Mouse (Mus musculus) midbrain, embryonic 14.5 days (tissue): ENCODE measurements at regions not wholly inside any gene's neighbourhood (a gene's known extent, or its start where the extent isn't known, plus 50 kb on each side); places are given as distances from the start of the nearest gene placed in this dataset.

Experiments
- ATAC-seq: fragments of 200-750 bp; cut with Nextera tagmentation; 2 replicates; pipeline ENCODE4 v1.8.0; 2017; ENCODE audit warnings: moderate number of reproducible peaks, moderate library complexity; ENCODE audit not compliant: low FRiP score, low TSS enrichment
- DNase-seq: peaks from one replicate; pipeline ENCODE4 v3.0.0-alpha.2; 2015
- H3K27ac ChIP-seq: fragments of 300-500 bp; sonication (generic); replicated peaks from 2 replicates; pipeline ENCODE4 v1.5.1; 2014; ENCODE audit warnings: mild to moderate bottlenecking, low read depth, low read length, moderate library complexity
- H3K27me3 ChIP-seq: fragments of 300-500 bp; sonication (generic); 2 replicates; pipeline ENCODE4 v1.6.1; 2014; ENCODE audit warnings: low read length, control low read depth, mixed read lengths; ENCODE audit not compliant: control insufficient read depth, insufficient read depth
- H3K36me3 ChIP-seq: fragments of 300-500 bp; sonication (generic); 2 replicates; pipeline ENCODE4 v1.6.1; 2014; ENCODE audit warnings: low read length, control low read depth; ENCODE audit not compliant: control insufficient read depth, insufficient read depth
- H3K4me1 ChIP-seq: fragments of 300-500 bp; sonication (generic); 2 replicates; pipeline ENCODE4 v1.6.1; 2014; ENCODE audit warnings: mild to moderate bottlenecking, antibody characterized with exemption, low read length, control low read depth; ENCODE audit not compliant: control insufficient read depth, insufficient read depth
- H3K4me2 ChIP-seq: fragments of 300-500 bp; sonication (generic); 2 replicates; pipeline ENCODE4 v1.6.1; 2014; ENCODE audit warnings: mild to moderate bottlenecking, low read length, moderate library complexity
- H3K4me3 ChIP-seq: fragments of 300-500 bp; sonication (generic); replicated peaks from 2 replicates; pipeline ENCODE4 v1.5.1; 2014; ENCODE audit warnings: low read depth, low read length
- H3K9ac ChIP-seq: fragments of 300-500 bp; sonication (generic); replicated peaks from 2 replicates; pipeline ENCODE4 v1.6.1; 2014; ENCODE audit warnings: mild to moderate bottlenecking, low read length, moderate library complexity
- H3K9me3 ChIP-seq: fragments of 300-500 bp; sonication (generic); 2 replicates; pipeline ENCODE4 v1.6.1; 2016; ENCODE audit warnings: low read length, control low read depth, mixed read lengths; ENCODE audit not compliant: control insufficient read depth
- WGBS: fragments of 180-500 bp; shearing (Covaris S2); extraction: QIAGEN DNeasy Blood & Tissue Kit; methylation state at CpG from one replicate; pipeline ENCODE4 v1.1.7; 2014; 5-methylcytosine and 5-hydroxymethylcytosine counted together

DNA sequence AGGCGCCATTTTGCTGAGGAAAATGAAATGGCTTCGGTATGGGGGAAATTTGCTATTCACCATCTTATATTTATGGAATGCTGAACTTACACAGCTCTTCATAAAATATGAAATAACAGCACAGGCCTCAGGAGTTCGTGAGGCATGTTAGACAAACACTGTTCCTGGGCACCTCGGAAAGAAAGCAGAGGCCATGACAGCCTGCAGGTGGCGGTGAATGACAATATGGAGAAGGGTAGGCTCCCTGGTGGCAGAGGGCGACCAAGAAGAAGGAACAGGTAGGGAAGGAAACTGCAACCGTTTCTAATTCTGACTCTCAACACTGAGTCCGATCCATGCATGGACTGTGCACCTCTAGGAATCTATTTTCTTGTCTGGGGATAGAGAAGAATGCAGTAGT lies 553.6 kb upstream of the Tmpo start:
- Histone ChIP-seq H3K27ac (peak overlapping the region; percentile 34; the same call in 1 of the 2 replicates), H3K4me1 (no peaks in the 10 kb centered on the region), H3K36me3 (no peaks in the 10 kb centered on the region), H3K9me3 (no peaks in the 10 kb centered on the region), H3K4me2 (no peak overlapping the region), H3K9ac (no peak overlapping the region), H3K4me3 (no peak overlapping the region), H3K27me3 (no peaks in the 10 kb centered on the region)
- DNase-seq (no peak), ATAC-seq (no peak)
- WGBS = 77% methylated on average over 8 of the region's 8 CpGs

DNA sequence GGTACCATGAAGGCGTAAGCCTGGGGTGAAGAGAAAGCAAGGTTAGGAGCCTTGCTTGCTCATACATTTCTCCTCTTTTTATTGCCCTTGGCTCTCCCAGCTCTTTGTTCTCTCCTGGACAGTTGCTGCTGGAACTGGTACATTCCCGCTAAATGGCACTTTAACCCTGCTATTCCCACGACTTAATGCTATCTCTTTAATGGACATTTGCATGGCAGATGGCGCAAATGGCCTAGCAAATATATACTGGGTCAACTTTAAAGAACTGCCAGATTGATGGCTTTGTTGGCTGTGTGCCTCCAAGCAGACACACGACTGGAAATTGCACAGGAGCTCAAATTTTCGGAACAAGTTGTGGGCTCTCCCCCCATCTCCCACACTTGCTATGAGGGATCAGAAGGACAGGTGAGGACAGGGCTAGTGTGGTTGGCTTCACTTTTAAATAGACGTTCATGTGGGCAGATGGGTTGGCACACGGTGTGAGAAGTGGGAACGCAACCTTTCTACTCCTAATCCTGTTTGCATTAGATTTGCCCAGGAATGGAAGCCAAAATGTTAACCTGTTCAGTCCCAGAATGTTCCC lies 551.0 kb upstream of the Tmpo start:
- WGBS = 70% methylated on average over 9 of the region's 9 CpGs

DNA sequence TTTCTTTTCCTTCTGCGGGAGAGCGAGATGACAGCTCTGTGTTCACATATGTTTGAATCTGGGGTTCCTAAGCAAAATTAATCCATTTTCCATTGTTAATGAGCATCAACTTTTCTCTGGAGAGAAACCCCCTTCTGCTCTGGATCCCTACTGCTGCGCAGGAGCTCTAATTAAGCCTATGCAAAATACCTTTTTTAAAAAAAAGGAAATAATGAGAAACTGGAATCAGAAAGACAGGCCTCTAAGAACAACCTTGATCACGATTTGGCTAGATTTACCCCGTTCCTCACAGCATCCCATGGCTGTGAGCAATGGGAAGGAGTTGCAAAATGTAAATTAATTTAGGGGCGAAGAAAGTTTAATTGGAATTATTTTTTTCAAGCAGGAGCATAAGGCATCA lies 548.9 kb upstream of the Tmpo start:
- no peak overlapping the region for H3K27ac ChIP-seq
- no peak for ATAC-seq

More for the DNA sequence above, 551.0 kb upstream of the Tmpo start:
- H3K27ac ChIP-seq = no peak overlapping the region
- H3K4me2 ChIP-seq = no peak overlapping the region
- no peak overlapping the region for H3K4me3 ChIP-seq
- no peaks in the 10 kb centered on the region for H3K36me3 ChIP-seq
- H3K4me1 ChIP-seq = no peaks in the 10 kb centered on the region
- DNase-seq (no peak), ATAC-seq (no peak)
- no peak overlapping the region for H3K9ac ChIP-seq
- no peaks in the 10 kb centered on the region for H3K27me3 ChIP-seq
- no peaks in the 10 kb centered on the region for H3K9me3 ChIP-seq

DNA sequence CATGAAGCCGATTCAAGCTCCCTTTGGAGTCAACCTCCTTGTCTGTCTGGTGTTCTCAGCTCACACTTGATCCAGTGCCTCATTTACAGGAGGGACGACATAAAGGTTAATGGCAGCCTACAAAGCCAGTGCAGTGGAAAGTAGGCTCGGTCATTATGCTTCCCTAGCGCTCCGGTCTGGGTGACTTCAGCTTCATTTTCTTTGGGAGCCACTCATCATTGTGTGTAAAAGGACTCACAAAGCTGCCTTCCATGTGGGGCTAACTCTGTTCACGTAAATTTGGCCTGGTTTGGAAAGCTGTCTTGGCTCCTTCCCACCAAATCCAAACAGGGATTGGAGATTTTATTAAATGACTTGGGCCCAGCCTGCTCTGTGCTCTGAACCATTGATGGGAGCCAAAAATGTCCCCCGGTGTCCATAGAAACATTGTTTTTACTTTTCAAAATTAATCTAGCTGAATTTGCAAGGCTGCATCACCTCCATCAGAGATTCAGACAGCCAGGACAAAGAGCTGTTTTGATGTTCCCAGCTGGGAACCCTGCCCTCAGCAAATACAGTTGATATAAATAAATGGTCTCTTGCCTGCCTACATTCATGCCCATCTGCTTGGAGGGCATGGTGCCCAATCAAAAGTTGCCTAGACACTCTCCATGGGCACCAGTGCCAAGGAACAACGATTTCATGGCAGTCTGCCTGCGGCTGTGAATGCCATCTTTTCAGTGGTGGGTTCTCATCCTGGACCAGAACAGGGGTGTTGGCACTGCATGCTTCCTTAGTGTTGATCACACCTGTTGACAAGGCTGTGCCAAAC lies 538.7 kb upstream of the Tmpo start:
- H3K9me3 ChIP-seq = no peaks in the 10 kb centered on the region
- DNase-seq (peak; percentile 78), ATAC-seq (peak; percentile 75)
- H3K27me3 ChIP-seq = no peaks in the 10 kb centered on the region
- no peak overlapping the region for H3K9ac ChIP-seq
- H3K4me2 ChIP-seq = no peak overlapping the region
- no peaks in the 10 kb centered on the region for H3K36me3 ChIP-seq
- no peak overlapping the region for H3K4me3 ChIP-seq
- 79% methylated on average over 9 of the region's 9 CpGs for WGBS
- peaks cover 6% of the 10 kb centered on the region for H3K4me1 ChIP-seq
- no peak overlapping the region for H3K27ac ChIP-seq

More for the DNA sequence above, 548.9 kb upstream of the Tmpo start:
- 56% methylated on average over 6 of the region's 6 CpGs for WGBS
- no peaks in the 10 kb centered on the region for H3K27me3 ChIP-seq
- H3K4me1 ChIP-seq = no peaks in the 10 kb centered on the region
- H3K4me3 ChIP-seq = no peak overlapping the region
- no peak overlapping the region for H3K9ac ChIP-seq
- no peaks in the 10 kb centered on the region for H3K36me3 ChIP-seq
- no peak overlapping the region for H3K4me2 ChIP-seq
- DNase-seq = peak; percentile 41
- no peaks in the 10 kb centered on the region for H3K9me3 ChIP-seq

DNA sequence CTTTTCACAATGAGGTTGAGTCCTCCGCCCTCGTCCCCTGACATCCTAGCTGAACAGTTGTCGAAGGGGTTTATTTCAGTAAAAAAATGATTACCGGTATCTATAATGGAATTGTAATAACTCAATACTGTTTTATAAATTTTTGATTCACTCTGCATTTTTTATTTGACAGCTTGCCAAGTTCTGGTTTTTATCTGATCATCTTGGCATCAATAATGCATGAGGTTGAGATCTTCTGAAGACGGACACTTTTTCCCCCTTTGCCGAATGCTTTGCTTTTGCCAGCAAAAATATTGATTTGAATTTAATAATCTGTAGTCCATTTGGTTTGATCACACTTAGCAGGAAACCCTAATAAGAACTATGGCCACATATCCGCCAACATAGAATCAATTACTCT lies 535.5 kb upstream of the Tmpo start:
- ATAC-seq = no peak
- H3K4me3 ChIP-seq = no peak overlapping the region
- 56% methylated on average over 7 of the region's 7 CpGs for WGBS
- no peaks in the 10 kb centered on the region for H3K9me3 ChIP-seq
- no peaks in the 10 kb centered on the region for H3K27me3 ChIP-seq
- no peak overlapping the region for H3K9ac ChIP-seq
- H3K36me3 ChIP-seq = no peaks in the 10 kb centered on the region
- DNase-seq = peak; percentile 75
- no peaks in the 10 kb centered on the region; the same call in 1 of the 2 replicates for H3K4me1 ChIP-seq
- peak overlapping the region; percentile 60 for H3K27ac ChIP-seq
- no peak overlapping the region for H3K4me2 ChIP-seq

DNA sequence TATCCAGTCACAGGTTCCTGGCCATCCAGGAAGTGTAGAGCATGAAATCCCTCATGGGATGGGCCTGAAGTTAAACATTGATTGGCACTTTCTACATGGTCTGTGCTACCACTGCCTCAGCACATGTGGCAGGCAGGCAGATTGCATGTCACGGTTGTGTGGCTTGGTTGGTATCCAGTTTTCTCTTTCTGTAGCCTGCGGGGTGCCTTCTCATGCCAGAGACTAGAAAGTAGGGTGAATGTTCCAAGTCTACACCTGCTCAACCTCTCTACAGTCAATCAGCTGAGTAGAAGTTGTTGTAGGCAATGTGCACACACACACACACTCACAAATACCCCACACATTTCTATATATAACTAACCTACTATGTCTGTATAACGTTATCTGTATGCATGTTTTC lies 533.5 kb upstream of the Tmpo start:
- no peak for DNase-seq
- H3K27me3 ChIP-seq = no peaks in the 10 kb centered on the region
- no peaks in the 10 kb centered on the region; the same call in 1 of the 2 replicates for H3K4me1 ChIP-seq
- H3K4me3 ChIP-seq = no peak overlapping the region
- H3K9me3 ChIP-seq = no peaks in the 10 kb centered on the region
- no peak overlapping the region for H3K4me2 ChIP-seq
- no peak overlapping the region for H3K9ac ChIP-seq
- ATAC-seq = no peak
- WGBS = 88% methylated on average over 3 of the region's 3 CpGs
- H3K27ac ChIP-seq = no peak overlapping the region
- H3K36me3 ChIP-seq = no peaks in the 10 kb centered on the region

DNA sequence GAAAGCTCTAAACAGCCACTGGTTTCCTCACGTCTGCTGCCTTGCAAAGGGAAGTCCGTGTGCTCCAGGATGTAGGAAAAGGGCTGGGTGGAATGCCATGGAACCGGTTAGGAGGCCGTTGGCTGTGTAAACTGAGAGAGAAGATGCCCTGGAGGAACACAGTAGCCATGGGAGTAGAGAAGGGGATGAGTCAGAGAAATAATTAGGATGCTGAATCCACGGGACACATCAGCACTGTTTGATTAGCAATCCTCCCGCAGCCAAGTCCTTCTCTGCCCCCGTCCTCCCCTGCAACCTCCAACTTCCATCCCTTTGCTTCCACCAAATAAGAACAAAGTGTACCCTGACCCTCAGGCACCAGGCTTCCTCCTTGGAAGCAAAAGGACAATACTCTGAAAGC lies 532.4 kb upstream of the Tmpo start:
- Histone ChIP-seq H3K4me3 (no peak overlapping the region), H3K4me2 (no peak overlapping the region), H3K27me3 (no peaks in the 10 kb centered on the region), H3K4me1 (no peaks in the 10 kb centered on the region; the same call in 1 of the 2 replicates), H3K27ac (no peak overlapping the region), H3K9me3 (no peaks in the 10 kb centered on the region), H3K9ac (no peak overlapping the region), H3K36me3 (no peaks in the 10 kb centered on the region)
- no peak for DNase-seq
- ATAC-seq = no peak
- 51% methylated on average over 7 of the region's 7 CpGs for WGBS

DNA sequence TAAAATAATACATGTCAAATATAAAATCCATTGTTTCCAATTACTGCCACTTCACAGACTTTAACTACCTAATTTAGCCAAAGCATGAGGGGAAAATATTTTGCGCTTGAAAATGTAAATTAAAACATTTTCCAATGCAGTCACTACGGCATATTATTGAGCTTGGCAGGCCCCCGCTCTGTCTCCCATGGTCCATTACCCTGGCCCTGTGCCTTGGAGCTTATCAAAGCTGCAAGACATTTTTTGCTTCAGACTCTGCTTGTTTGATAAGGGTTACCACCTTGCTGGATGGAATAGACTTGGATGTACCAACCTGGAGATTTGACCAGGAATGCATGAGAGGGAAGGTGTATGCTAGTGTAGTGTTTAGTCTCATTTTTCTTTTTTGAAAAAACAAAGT lies 525.7 kb upstream of the Tmpo start:
- H3K4me1 ChIP-seq = no peaks in the 10 kb centered on the region
- H3K9me3 ChIP-seq = no peaks in the 10 kb centered on the region
- DNase-seq (peak; percentile 37), ATAC-seq (no peak)
- no peaks in the 10 kb centered on the region for H3K27me3 ChIP-seq
- no peak overlapping the region for H3K4me3 ChIP-seq
- 79% methylated on average over 3 of the region's 3 CpGs for WGBS
- no peak overlapping the region for H3K27ac ChIP-seq
- H3K9ac ChIP-seq = no peak overlapping the region
- no peak overlapping the region for H3K4me2 ChIP-seq
- no peaks in the 10 kb centered on the region for H3K36me3 ChIP-seq

DNA sequence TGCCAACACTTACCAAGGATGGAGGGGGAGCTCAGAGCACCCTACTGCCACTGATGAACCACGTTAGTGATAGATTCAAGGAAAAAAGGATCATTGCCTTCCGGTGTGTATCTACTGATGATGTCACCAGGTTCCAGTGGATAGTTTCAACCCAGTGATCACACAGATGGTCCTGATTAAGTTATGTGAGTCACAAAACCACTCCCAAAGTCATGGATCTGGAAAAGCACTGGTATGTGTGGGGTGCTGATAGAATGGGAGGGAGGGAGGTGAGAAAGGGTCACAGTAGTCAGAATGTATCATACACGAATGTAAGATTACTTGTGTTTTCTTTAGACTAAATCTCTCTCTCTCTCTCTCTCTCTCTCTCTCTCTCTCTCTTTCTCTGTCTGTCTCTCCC lies 523.6 kb upstream of the Tmpo start:
- Histone ChIP-seq H3K9me3 (no peaks in the 10 kb centered on the region), H3K4me3 (no peak overlapping the region), H3K27me3 (no peaks in the 10 kb centered on the region), H3K9ac (no peak overlapping the region), H3K4me1 (no peaks in the 10 kb centered on the region), H3K36me3 (no peaks in the 10 kb centered on the region), H3K4me2 (no peak overlapping the region), H3K27ac (no peak overlapping the region)
- DNase-seq (no peak), ATAC-seq (no peak)
- WGBS = 78% methylated on average over 3 of the region's 3 CpGs
